Mouse (Mus musculus): ENCODE data around the gene Sbno2.

The Sbno2 gene

GRCm38 (mm10) chr10:80105460-80105859 is at the start of gene Sbno2:
Gene Sbno2, minus strand, starts transcription at chr10:80105571.
- no peak for DNase-seq (ENCODE audit: low spot score)

DNA sequence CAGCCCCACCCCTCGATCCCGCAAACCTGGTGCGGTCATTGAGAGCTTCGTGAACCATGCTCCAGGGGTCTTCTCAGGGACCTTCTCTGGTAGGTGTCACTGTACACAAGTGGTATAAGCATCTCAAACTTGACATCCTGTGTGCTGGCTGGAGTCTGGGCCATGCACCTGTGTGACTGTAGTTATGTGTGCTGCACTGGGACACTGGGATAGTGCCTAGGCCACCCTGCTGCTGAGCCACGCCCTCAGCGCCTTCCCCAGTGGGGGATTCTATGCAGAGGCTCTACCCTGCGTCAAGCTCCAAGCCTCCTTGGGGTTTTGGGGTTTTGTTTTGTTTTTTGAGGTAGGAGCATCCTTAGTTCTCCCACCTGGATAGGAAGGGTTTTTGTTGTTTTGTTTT is 49.0 kb upstream of the Sbno2 start:
- no peak for DNase-seq (ENCODE audit: low spot score)

DNA sequence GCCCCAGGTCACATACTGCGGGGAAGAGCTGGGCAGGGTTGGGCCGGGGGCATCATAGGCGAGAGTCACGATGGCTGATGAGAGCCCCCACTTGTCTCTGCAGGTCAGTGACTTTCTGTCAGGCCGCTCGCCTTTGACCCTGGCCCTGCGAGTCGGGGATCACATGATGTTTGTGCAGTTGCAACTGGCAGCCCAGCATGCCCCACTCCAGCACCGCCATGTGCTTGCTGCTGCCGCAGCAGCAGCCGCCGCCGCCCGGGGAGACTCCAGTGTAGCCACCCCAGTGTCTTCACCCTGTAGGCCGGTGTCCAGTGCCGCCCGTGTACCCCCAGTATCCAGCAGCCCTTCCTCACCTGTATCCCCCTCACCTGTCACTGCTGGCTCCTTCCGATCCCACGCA is 48.3 kb upstream of the Sbno2 start:
- DNase-seq (ENCODE audit: low spot score) = no peak

DNA sequence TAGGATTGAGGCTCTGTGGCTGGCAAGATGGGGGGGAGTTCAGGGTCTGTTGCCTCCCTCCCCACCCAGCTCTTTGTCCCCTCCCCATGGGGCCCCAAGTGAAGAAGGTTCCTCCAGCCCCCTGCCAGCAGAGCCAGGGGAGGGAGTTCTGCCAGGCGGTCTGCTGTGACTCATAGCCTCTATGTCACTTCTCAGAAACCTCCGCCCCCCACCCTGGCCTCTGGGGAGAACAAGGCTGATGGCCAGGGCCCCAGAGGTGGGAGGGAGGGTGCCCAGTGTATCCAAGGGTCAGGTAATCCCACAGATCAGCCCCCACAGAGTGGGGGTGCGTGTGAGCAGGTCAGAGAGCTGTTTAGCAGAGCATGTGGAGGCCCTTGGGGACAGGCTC is 47.5 kb upstream of the Sbno2 start:
- peak; percentile 72 for DNase-seq (ENCODE audit: low spot score)

GRCm38 (mm10) chr10:80152071-80152872 is 46.9 kb upstream of the Sbno2 start:
- DNase-seq (ENCODE audit: low spot score) = peak; percentile 56

GRCm38 (mm10) chr10:80151211-80152034 is 46.1 kb upstream of the Sbno2 start:
- DNase-seq (ENCODE audit: low spot score) = peak; percentile 74

DNA sequence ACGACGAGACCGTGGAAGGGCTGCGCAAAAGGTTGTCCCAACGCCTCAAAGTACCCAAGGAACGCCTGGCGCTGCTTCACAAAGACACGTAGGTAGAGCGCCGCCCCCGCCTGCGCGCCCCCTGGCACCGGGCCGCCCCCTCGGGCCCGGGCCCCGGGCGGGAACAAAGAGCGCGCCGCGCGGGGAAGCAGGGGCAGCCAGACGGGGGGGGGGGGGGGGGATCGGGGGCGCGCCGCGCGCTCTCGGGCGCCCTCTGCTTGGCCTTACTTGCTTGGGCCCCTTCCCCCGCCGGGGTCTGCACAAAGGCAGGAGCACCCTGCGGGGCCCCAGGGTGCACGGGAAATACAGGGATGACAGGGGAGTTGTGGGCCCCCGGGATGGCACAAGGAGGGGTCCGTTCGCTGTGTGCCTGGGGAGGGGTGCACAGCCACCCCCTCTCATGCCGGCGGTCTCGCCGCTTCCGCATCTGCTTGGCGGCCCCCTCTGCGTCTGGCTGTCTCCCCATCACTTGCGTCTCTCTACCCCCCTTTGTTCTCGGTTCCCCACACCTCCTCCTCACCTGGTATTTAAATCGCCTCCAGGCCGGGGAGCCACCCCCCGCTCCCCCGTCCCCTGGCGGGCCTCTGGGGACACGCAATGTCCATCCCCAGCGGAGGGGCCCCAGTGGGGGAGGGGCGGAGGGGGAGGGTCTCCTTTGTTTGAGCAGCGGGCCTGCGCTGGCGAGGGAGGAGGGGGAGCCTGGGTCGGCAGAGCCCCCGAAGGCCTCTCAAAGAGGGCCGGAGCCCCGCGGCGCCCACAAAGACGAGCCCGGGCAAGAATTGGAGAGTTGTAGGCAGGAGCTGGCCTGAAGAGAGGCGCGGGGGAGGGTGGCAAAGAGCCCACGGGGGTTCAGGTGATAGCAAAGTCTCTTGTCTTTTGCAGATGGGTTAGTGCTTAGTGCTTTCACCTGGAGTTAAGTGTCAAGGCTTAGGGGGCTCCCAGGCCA is 45.1 kb upstream of the Sbno2 start:
- peak; percentile 67 for DNase-seq (ENCODE audit: low spot score)

GRCm38 (mm10) chr10:80149291-80150225 is 44.2 kb upstream of the Sbno2 start:
- DNase-seq (ENCODE audit: low spot score) = peak; percentile 97

DNA sequence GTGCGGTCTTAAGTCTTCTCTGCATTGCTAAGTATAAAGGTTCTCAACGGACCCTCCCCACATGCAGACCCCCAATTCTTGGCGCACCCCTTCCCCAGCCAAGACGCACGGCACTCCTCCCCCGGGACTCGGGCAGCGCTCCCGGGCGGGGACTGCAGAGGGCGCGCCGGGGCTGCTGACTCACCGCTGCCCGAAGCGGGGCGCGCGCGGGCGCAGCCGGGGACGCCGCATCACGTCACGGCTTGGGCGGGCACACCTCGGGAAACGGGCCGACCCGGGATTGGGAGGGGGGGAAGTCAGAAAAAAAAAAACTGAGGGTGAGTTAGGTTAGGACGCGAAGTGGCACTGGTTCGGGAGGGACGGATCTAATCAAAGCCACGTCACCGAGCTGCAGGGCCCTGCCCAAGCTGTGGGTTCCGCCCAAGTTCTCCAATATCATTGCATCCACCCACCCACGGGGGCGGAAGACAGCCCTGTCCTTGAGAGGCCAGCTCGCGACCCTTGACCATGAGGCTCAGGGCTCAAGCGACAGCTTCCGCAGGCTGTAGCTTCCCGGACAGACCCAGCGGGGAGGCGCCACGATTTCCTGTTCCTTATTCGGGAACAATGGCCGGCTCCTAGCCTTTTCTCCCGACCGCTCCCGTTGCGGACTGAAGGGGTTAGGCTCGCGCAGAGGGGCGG is 43.4 kb upstream of the Sbno2 start:
- DNase-seq (ENCODE audit: low spot score) = peak; percentile 95

DNA sequence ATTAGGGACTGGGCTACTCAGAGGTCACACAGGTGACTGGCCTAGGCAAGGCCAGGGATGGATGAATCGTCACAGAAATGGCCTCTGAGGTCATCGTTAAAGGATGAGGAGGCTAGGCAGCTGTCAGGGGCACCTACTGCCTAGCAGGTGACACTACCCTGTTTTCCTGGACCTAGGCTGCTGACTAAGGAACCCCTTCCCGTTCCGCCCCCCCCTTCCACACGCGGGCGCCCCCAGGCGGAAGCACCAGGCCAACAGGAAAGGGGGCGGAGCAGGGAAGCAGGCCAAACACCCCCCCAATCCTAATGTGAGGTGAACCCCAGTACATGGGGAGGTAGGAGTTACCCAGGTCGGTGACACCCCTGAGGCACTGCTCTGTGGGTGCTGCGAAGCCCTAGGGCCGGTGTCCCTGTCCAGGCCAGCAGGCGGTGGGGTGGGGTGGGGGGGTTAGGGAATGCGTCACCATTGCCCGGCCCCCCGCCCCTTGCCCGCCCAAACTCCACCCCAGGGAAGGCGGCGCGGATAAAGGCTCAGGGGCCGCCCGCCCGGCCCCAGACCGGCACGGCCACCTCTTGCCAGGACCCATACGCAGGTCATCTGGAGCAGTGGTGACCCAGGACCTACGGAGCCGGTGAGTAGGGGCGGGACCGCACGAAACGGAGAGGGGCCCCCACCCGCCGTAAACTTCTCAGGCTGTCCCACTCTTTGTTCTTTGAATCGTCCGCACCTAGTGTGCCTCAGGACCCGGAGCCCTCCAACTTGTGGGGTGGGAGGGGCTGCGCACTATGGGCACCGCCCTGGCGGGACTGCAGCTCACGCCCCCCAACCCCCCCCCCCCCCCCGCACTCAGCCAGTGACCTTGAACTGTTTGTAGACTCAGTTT is 42.6 kb upstream of the Sbno2 start, which contains the start of gene Midn:
Gene Midn, plus strand, starts transcription at position 554 of the 883 bp plus-strand sequence.
- DNase-seq (ENCODE audit: low spot score) = peak; percentile 86

GRCm38 (mm10) chr10:80147146-80147718 is 41.9 kb upstream of the Sbno2 start:
- no peak for DNase-seq (ENCODE audit: low spot score)

GRCm38 (mm10) chr10:80146568-80147011 is 41.2 kb upstream of the Sbno2 start:
- DNase-seq (ENCODE audit: low spot score) = no peak

DNA sequence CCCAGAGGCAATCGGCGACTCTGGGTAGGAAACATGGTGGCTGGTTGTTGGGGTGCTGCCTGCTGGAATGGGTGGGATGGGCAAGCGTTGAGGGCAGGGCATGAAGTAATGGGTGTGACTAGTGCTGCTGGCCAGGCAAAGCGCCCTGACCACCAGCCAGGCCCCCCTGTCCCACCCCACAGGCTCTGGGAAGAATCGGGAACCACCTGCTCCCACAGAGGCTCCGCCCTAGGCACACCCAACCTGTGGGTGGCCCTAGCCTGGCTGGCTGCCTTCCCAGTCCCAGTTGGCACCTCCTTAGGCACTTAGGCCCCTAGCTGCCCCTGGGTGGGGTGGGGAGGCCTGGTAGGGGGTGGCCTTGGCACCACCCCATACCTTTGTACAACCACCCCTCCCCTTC is 40.5 kb upstream of the Sbno2 start:
- peak; percentile 57 for DNase-seq (ENCODE audit: low spot score)

DNA sequence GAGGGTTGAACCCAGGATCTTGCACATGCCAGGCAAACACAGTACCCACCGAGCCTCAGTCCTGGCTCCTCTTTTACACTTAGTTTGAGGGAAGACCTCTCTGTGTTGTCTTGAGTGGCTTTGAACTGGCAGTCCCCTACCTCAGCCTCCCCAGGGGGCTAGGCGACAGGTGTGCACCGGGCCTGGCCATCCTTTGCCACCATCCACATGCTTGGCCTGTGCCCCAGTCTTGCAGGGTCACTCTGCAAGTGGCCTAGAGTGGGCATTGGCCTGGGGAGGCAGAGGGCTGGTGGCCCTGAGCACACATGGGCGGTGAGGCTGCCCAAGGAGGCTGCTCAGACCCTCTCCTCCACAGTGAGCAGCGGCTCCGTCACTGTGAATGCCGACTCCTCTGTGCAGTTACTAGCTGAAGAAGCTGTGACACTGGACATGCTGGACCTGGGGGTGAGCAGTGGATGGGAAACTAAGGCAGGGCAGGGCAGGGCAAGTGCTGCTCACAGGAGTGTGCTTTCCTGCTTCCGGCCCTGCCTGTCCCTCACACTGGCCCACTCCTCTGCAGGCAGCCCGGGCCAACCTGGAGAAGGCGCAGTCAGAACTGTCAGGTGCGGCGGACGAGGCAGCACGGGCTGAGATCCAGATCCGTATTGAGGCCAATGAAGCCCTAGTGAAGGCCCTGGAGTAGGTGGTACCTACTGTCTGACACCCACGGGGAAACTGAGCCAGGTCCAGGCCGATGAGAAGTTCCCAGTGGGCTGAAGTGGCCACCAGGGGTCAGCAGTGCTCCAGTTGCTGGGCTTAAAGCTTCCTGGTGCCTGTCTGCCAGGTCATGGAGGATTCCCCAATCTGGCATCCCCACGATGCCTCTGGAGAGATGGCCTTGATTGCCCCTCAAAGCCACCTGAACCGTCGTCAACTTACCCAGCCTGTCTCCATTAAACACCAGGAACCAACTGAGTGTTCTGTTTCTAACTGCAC is 39.8 kb upstream of the Sbno2 start:
- DNase-seq (ENCODE audit: low spot score) = peak; percentile 81

DNA sequence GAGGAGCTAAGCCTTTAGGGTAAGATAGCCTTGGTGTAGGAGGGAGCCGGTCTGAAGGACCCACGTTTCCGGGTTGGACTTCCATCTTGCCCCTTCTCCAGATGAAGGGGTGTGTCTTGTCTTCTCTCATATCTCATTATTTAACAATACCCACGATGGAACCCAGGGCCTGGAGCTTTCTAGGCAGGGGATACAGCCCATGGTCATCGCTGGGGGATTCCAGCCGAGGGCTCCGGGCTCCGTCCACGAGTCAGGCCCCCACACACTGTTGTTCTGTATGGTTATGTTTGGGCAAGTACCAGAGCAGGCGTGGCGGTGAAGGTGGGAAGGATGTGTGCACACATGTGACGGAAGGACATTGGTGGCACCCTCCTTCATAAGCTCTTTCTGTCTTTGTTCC is 38.8 kb upstream of the Sbno2 start:
- no peak for DNase-seq (ENCODE audit: low spot score)

GRCm38 (mm10) chr10:80143664-80144063 is 38.3 kb upstream of the Sbno2 start:
- no peak for DNase-seq (ENCODE audit: low spot score)

- DNase-seq (ENCODE audit: low spot score) = no peak
These were observed 37.2 kb upstream of the Sbno2 start for GRCm38 (mm10) chr10:80142530-80142925.
